Mouse (Mus musculus) adrenal gland, postnatal 0 days (tissue): Measurements from ENCODE around the gene Folr1. TPM values are rescaled to one million over a fixed set of nuclear protein-coding genes. Genes with fewer than 3 reads are reported as not detected.

Source experiments
- microRNA-seq: library from miRNA; unstranded; fragments of <30 nt; microRNA quantifications from one replicate; pipeline ENCODE4, GENCODE M21; 2016; ENCODE audit warnings: borderline replicate concordance; ENCODE audit not compliant: insufficient number of aligned reads
- polyA plus RNA-seq: library from polyadenylated mRNA; unstranded; fragments of >200 nt; fragmentation: Nextera tagmentation; extraction: Ambion mirVana; gene quantifications from 2 replicates; pipeline ENCODE4 v1.2.1, GENCODE M21; 2015

Folr1 gene
- polyA plus RNA-seq, result 8.2 and 12.2 TPM in 2 replicates

GRCm38 (mm10) chr7:101870629-101871028, at the start of gene Folr1:
Gene Folr1 (minus strand): TSS chr7:101870788.

GRCm38 (mm10) chr7:101906287-101906681, 35.7 kb upstream of the Folr1 start, which contains the start of gene Tomt:
Gene Tomt (minus strand): TSS chr7:101906359.

GRCm38 (mm10) chr7:101905561-101906286, 35.1 kb upstream of the Folr1 start, which contains the start of gene Lamtor1:
Gene Lamtor1 (plus strand): TSS chr7:101905904.

GRCm38 (mm10) chr7:101863415-101863814, 7.2 kb downstream of the Folr1 start, which contains the start of gene Anapc15:
Gene Anapc15 (plus strand): TSS chr7:101863715.

GRCm38 (mm10) chr7:101857094-101857493, 13.5 kb downstream of the Folr1 start, which contains the start of gene Folr2:
Gene Folr2 (minus strand): TSS chr7:101857194.

GRCm38 (mm10) chr7:101837606-101838471, 32.7 kb downstream of the Folr1 start, which contains the start of gene Inppl1:
Gene Inppl1 (minus strand): TSS chr7:101838229.

GRCm38 (mm10) chr7:101817861-101818401, 52.7 kb downstream of the Folr1 start, which contains the start of gene Phox2a:
Gene Phox2a (plus strand): TSS chr7:101818313.

Small RNAs within 50 kb of the gene (microRNA-seq; reads per million reads assigned to microRNA genes)
- not detected for gene Gm22655

Other genes with a start within 250 kb of the Folr1 start
- 29.5 and 46.7 TPM in 2 replicates for gene Clpb, start 207.2 kb downstream of the Folr1 start, polyA plus RNA-seq
- gene Phox2a, start 52.5 kb downstream of the Folr1 start, polyA plus RNA-seq, result 37.8 and 71.4 TPM in 2 replicates
- 20.2 and 33.4 TPM in 2 replicates for gene Inppl1, start 32.6 kb downstream of the Folr1 start, polyA plus RNA-seq
- 9.9 and 11.1 TPM in 2 replicates for gene Folr2, start 13.6 kb downstream of the Folr1 start, polyA plus RNA-seq
- 30.2 and 36.9 TPM in 2 replicates for gene Anapc15, start 7.1 kb downstream of the Folr1 start, polyA plus RNA-seq
- 118 and 135 TPM in 2 replicates for gene Lamtor1, start 35.1 kb upstream of the Folr1 start, polyA plus RNA-seq
- 0.08 TPM in 1 of 2 replicates, not detected in the other for gene Tomt, start 35.6 kb upstream of the Folr1 start, polyA plus RNA-seq
- gene Lrrc51, start 63.1 kb upstream of the Folr1 start, polyA plus RNA-seq, result 14.3 and 19.7 TPM in 2 replicates
- gene Numa1, start 63.3 kb upstream of the Folr1 start, polyA plus RNA-seq, result 30.6 and 40.0 TPM in 2 replicates
- 7.5 and 13.6 TPM in 2 replicates for gene Il18bp, start 147.9 kb upstream of the Folr1 start, polyA plus RNA-seq
- 14.0 and 15.6 TPM in 2 replicates for gene Rnf121, start 194.7 kb upstream of the Folr1 start, polyA plus RNA-seq
- gene Xndc1, start 194.7 kb upstream of the Folr1 start, polyA plus RNA-seq, result 8.7 and 12.5 TPM in 2 replicates
- 0.35 TPM in 2 replicates for gene Xntrpc, start 194.9 kb upstream of the Folr1 start, polyA plus RNA-seq
- gene Trpc2, start 212.3 kb upstream of the Folr1 start, polyA plus RNA-seq, result not detected in 2 replicates
- gene Art1, start 231.0 kb upstream of the Folr1 start, polyA plus RNA-seq, result 2.0 and 2.4 TPM in 2 replicates
- 1.1 and 1.7 TPM in 2 replicates for gene Art5, start 238.7 kb upstream of the Folr1 start, polyA plus RNA-seq
- 0.29 TPM in 1 of 2 replicates, not detected in the other for gene Chrna10, start 246.0 kb upstream of the Folr1 start, polyA plus RNA-seq